Mouse (Mus musculus) limb, embryonic 10.5 days (tissue): ENCODE data around the gene Cyth2. TPM values are rescaled to one million over a fixed set of nuclear protein-coding genes. Genes with fewer than 3 reads are reported as not detected.

Experiments used
- DNase-seq: peaks from one replicate; pipeline ENCODE4 v3.0.0-alpha.2; 2017; ENCODE audit warnings: low spot score
- H3K27ac ChIP-seq: fragments of 300-500 bp; sonication (generic); 2 replicates; pipeline ENCODE4 v1.5.1; 2016; ENCODE audit warnings: mild to moderate bottlenecking
- H3K27me3 ChIP-seq: fragments of 300-500 bp; sonication (generic); 2 replicates; pipeline ENCODE4 v1.6.1; 2016; ENCODE audit warnings: low read depth, mild to moderate bottlenecking; ENCODE audit not compliant: poor library complexity, severe bottlenecking
- H3K36me3 ChIP-seq: fragments of 300-500 bp; sonication (generic); 2 replicates; pipeline ENCODE4 v1.6.1; 2016; ENCODE audit warnings: mild to moderate bottlenecking, moderate library complexity
- H3K4me1 ChIP-seq: fragments of 300-500 bp; sonication (generic); 2 replicates; pipeline ENCODE4 v1.6.1; 2016
- H3K4me3 ChIP-seq: fragments of 300-500 bp; sonication (generic); 2 replicates; pipeline ENCODE4 v1.5.1; 2016; ENCODE audit warnings: mild to moderate bottlenecking, moderate library complexity
- H3K9me3 ChIP-seq: fragments of 300-500 bp; sonication (generic); replicated peaks from 2 replicates; pipeline ENCODE4 v1.6.1; 2016; ENCODE audit warnings: mild to moderate bottlenecking
- WGBS: fragments of 180-500 bp; shearing (Covaris S2); methylation state at CpG from one replicate; pipeline ENCODE4 v1.1.7; 2016; 5-methylcytosine and 5-hydroxymethylcytosine counted together
- polyA plus RNA-seq: library from polyadenylated mRNA; unstranded; fragments of >200 nt; fragmentation: Nextera tagmentation; extraction: Ambion mirVana; gene quantifications from 2 replicates; pipeline ENCODE4 v1.2.1, GENCODE M21; 2016

Cyth2 gene
- polyA plus RNA-seq: 170 TPM in 2 replicates

DNA sequence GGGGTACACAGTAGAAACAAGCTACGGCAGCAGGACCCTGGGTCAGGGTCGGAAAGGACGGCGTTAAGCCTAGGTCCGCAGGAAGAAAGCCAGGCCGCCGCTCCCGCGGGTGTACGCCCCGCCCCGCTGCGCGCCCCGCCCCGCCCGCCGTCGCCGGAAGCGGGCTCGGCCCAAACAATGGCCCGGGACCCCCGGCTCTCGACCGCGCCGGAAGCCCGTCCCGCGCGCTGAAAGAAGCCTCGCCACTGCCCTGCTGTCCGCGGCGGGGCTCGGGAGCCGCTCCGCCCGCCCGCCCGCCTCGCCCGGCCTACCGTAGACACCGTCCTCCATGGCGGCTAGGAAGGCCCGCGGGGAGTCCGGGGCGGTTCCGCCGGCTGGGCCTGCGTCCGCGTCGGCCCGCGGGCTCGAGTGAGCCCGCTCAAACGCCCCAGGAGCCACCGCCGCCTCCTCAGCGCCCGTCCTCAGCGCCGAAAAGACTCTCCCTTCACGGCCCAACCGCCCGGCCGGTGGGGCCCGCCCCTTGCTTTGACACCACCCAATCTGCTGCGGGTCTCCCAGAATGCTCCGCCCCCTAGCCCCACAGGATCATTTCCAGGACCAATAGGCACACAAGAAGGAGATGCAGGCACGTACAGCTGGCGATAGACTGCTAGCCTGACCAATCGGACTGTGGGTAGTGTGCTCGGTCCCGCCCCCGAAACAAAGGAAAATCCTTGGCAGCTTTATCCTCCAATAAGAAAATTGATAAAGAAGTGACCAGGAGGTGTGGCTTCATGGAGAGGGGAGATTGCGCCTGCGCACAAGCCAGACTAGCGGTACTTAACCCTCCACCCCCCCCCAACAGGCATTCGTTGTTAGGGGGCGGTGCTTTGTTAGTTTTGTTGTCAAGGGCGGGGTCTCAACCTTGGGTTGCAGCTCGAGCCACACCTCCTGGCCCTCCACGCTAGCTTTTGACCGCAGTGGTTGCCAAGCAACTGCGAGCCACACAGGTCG is at the start of gene Cyth2:
Gene Cyth2 (minus strand): TSS at position 795 of the 993 bp plus-strand sequence.
- Histone ChIP-seq H3K9me3 (no peaks in the 10 kb centered on the region), H3K4me3 (peak within 1 kb of the TSS; percentile 98), H3K4me1 (peaks cover 29% of the 10 kb centered on the region), H3K27me3 (peaks cover 7% of the 10 kb centered on the region), H3K27ac (peak within 1 kb of the TSS; percentile 100), H3K36me3 (peaks cover 41% of the 10 kb centered on the region)
- peak; percentile 99 for DNase-seq
- under 1% methylated on average over 92 of the region's 92 CpGs for WGBS

DNA sequence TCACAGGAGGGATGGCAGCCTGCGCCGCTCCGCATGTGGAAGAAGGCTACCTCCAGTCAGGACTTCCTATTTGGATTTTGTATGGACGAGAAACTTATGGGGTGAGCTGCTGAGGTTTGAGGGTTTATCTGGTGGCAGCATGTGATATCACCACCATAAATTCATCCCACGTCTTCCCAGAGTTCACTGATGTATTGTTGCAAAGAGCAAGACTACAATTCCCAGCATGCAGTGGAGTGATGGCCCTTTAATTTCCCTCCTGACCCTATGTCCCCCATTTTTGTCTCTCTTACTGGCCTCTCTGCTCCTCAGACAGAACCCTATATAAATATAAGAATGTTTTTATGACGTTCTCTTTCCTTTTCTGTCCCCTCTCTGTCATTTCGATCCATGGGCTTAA is 48.4 kb upstream of the Cyth2 start:
- WGBS: 85% methylated on average over 7 of the region's 7 CpGs
- no peak overlapping the region for H3K27ac ChIP-seq
- no peaks in the 10 kb centered on the region for H3K9me3 ChIP-seq
- peaks cover 72% of the 10 kb centered on the region for H3K27me3 ChIP-seq
- H3K36me3 ChIP-seq: no peaks in the 10 kb centered on the region
- H3K4me3 ChIP-seq: no peak overlapping the region
- no peak for DNase-seq
- peaks cover 23% of the 10 kb centered on the region for H3K4me1 ChIP-seq

DNA sequence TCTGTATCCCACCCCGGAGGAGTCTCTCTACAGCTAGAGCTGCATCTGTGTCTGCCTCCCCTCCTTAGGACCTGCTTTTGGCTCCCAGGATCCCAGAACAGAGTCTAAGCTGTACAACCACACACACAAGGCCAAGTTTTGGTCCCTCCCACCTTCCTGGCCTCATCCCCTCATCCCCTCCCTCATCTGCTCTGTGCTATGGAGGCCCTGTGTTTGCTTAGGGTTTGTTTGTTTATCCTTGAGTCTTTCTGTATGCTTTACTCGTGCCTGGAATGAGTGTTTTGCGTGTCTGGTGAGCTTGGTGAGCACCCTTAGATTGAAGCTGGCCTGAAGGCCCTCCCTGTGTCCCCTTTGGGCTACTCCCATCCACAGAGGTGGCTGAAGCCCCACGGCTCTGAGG is 44.6 kb upstream of the Cyth2 start:
- Histone ChIP-seq H3K9me3 (no peaks in the 10 kb centered on the region), H3K27me3 (peaks cover 76% of the 10 kb centered on the region), H3K27ac (no peak overlapping the region), H3K4me3 (no peak overlapping the region), H3K36me3 (no peaks in the 10 kb centered on the region), H3K4me1 (peaks cover 18% of the 10 kb centered on the region)
- no peak for DNase-seq
- 49% methylated on average over 4 of the region's 4 CpGs for WGBS

DNA sequence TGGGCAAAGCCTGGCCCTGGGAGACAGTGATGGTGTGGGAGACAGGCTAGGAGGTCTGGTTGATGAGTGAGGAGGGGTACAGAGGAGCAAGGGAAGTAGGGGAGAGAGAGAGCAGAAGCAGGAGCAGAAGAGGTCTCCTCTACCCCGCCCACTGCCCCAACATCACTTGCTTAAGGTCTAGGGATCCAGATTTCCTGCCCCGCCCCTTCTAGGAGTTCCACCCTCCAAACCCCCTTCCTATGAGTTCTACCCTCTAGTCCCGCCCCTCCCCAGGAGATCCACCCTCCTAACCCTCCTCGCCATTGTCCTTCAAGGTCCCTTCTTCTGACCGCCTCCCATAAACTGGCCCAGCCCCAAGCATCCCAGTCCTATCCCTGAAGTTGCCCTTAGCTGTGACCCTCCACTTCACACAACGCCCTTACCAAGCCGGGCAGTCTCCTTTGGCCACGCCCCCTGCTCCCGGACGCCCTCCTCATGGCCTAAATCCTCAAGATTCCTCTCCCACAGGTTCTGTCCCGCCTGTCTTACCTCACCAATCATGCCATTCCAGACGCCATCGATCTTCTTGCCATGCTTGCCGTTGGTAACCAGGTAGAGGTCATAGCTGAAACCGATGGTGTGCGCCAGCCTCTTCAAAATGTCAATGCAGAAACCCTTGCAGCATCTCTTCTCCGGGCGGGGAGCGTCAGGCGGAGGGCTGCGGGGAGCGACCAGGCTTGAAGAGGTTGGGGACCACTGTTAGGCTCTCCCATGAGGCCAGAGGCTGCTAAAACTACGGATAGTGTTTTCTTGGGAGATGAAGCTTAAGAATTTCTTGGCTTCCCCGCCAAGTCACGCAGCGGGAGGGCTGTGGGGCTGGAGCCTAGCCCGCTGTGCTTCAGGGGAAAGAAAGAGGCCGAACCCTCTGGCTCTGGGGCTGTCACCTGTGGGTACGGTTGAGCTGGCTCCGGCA is 42.8 kb upstream of the Cyth2 start:
- H3K4me1 ChIP-seq: peaks cover 18% of the 10 kb centered on the region
- H3K36me3 ChIP-seq: no peaks in the 10 kb centered on the region
- WGBS: 2% methylated on average over 30 of the region's 30 CpGs
- peak overlapping the region; percentile 51 for H3K4me3 ChIP-seq
- peak overlapping the region; percentile 27 for H3K27ac ChIP-seq
- DNase-seq: peak; percentile 61
- no peaks in the 10 kb centered on the region for H3K9me3 ChIP-seq
- H3K27me3 ChIP-seq: peaks cover 75% of the 10 kb centered on the region

DNA sequence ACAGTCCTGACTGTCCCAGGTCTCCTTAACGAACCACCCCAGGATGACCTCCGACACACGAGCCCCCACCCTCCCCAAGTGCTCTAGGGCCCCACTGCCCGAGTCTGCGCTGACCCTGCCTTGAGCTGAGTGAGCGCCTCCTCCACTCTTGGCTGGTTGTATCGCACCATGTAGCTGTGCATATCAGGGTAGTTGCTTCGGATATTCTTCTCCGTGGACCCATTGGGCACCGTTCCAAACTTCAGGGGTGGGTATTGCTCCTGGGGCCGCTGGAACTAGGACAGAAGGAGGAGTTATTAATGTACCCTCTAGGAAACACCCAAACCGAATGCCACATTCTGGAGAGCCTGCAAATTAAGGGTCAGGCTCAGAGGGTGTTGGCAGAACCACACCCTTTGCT is 38.7 kb upstream of the Cyth2 start:
- no peaks in the 10 kb centered on the region for H3K36me3 ChIP-seq
- peaks cover 22% of the 10 kb centered on the region for H3K4me1 ChIP-seq
- no peak overlapping the region for H3K27ac ChIP-seq
- WGBS: 85% methylated on average over 12 of the region's 12 CpGs
- no peak for DNase-seq
- H3K9me3 ChIP-seq: no peaks in the 10 kb centered on the region
- H3K4me3 ChIP-seq: no peak overlapping the region
- peaks cover 55% of the 10 kb centered on the region for H3K27me3 ChIP-seq

DNA sequence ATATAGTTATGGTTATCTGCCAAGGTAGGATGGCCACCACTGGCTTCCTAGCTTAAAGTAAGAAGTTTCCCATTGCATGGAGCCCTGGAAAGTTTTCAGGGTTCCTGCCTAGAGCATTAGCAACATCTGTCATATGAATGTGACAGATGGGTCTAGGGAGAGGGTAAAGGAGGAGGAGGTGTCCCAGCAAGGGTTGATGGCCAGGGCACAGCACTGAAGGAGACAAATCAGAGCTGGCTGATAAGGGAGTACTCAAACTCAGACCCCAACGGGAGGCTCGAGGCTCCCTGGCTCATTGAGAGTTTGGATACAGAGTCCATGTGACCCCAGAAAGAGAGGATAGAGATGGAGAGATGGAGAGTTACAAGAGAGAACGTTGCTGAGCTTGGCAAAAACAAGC is 36.3 kb upstream of the Cyth2 start:
- Histone ChIP-seq H3K4me1 (peaks cover 4% of the 10 kb centered on the region; the same call in 1 of the 2 replicates), H3K36me3 (no peaks in the 10 kb centered on the region), H3K4me3 (no peak overlapping the region), H3K9me3 (no peaks in the 10 kb centered on the region), H3K27ac (no peak overlapping the region), H3K27me3 (peaks cover 40% of the 10 kb centered on the region; the same call in 1 of the 2 replicates)
- 74% methylated on average over 3 of the region's 3 CpGs for WGBS
- DNase-seq: no peak

DNA sequence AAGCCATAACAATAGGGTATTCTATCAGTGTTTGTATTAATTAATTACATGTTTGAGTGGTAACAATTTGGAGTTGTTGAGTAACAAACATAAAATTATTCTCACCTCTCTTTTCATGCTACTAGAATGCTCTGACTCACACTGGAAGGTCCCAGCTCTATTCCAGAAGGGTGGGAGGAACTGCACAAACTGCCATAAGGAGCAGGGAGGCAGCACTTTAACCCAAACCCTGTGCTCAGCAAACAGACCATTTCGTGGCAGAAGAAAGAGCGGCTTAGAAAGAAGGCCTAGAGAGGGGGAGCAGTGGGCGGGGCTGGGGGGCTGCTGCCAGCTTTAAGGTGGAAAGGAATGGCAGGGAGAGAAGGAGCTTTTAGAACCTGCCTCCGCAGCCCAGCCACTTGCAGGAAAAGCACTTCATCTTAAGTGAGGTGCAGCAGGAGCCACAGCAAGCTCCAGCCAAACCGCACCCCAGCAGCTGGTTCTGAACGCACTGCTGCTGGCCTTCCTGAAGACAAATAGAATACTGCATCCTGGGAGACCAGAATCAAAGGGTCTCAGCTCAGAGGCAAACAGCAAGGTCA is 34.2 kb upstream of the Cyth2 start:
- Histone ChIP-seq H3K27ac (0 out of 2 replicates have a peak overlapping the region, but pooled peaks have one; percentile 40), H3K9me3 (no peaks in the 10 kb centered on the region), H3K27me3 (peaks cover 40% of the 10 kb centered on the region; the same call in 1 of the 2 replicates), H3K4me3 (no peak overlapping the region), H3K4me1 (peaks cover 4% of the 10 kb centered on the region; the same call in 1 of the 2 replicates), H3K36me3 (no peaks in the 10 kb centered on the region)
- DNase-seq: no peak
- WGBS: 15% methylated on average over 6 of the region's 6 CpGs

DNA sequence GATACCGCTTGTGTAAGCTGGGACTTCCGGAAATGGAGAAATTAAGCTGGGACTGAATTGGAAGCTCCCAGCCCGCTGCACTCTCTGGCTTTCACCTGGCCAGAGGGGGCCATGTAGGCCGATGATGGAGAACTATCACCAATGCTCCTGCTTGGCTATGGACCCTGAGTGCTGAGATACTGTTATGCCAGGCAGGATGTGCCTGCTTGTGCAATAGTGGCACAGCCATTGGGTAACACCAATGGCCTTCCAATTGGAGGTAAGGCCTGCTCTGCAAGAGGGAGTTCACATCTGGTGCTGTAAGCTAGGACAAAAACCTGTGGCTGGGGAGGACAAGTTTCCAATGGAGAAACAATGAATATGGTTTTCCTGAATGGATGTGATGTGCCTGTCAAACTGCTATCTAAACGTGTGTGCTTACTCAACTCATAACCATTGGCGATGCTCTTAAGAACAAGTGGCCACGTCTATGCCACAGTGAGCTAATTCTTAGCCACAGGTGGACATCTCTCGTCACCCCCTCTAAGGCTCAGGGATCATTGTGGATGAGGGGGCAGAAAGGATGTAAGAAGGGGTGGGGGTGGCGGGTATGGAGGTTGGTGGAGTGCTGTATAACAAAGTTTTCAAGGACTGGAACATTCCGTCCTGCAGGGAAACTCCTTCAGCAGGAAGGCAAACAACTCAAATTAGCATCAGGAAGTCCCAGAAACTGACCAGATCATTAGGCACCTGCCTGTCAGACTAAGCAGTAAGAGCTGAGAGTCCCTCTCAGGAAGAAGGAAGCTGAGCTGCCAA is 28.8 kb upstream of the Cyth2 start:
- WGBS: 90% methylated on average over 10 of the region's 10 CpGs
- no peak for DNase-seq
- H3K4me1 ChIP-seq: no peaks in the 10 kb centered on the region
- H3K36me3 ChIP-seq: no peaks in the 10 kb centered on the region
- no peak overlapping the region for H3K27ac ChIP-seq
- H3K4me3 ChIP-seq: no peak overlapping the region
- no peaks in the 10 kb centered on the region for H3K9me3 ChIP-seq
- peaks cover 46% of the 10 kb centered on the region; the same call in 1 of the 2 replicates for H3K27me3 ChIP-seq

DNA sequence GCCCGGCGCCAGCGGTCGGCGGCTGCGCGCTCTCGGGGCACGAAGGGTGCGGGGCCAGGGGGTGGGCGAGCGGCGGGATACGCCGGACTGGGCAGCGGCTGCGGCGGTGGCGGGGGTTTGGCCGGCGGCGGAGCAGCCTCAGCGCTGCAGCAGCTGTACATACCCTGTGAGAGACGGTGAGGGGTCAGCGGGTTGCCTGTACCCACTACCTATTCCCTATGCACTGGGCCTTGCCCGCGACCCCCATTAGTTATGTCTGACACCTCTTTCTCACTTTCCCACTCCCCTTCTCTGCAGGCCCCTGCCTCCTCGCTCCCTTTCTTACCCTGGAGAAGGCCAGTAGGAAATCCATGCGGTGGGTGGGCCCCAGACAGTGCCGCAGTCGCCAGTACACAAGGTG is 19.5 kb upstream of the Cyth2 start:
- H3K4me1 ChIP-seq: peaks cover 36% of the 10 kb centered on the region
- H3K27ac ChIP-seq: peak overlapping the region; percentile 71
- peaks cover 70% of the 10 kb centered on the region for H3K27me3 ChIP-seq
- H3K9me3 ChIP-seq: no peaks in the 10 kb centered on the region
- H3K36me3 ChIP-seq: peaks cover 7% of the 10 kb centered on the region
- DNase-seq: peak; percentile 51
- H3K4me3 ChIP-seq: peak overlapping the region; percentile 49
- WGBS: 2% methylated on average over 31 of the region's 31 CpGs

DNA sequence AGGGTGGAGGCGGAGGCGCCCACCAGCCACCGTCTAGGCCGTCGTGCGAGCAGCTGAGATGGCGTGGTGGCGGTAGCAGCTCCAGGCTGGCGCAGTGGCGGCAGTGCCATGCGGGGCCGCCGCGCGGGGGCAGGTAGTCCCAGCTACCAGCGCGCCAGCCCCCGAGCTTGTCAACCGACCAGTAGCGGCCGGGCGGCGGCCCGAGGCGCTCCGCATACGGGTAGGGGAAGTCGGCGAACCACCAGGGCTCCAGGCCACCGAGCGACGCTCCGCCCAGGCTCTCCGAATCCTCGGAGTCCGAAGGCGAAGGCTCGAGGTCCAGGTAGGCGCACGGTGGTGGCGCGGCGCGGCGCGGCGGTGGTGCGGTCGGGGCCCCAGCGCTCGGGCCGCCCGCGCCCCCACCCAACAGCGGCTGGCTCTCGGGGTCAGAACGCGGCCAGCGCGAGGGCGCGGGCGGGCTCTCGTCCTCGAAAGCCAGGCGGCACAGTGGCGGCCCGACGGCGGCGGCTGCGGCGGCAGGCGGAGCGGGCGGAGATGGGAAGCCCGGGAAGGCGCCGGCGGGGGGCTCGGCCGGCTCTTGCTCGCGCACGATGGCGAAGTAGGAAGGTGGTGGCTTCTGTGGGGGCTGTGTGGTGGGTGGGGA is 18.9 kb upstream of the Cyth2 start:
- Histone ChIP-seq H3K36me3 (peaks cover 14% of the 10 kb centered on the region), H3K27ac (peak overlapping the region; percentile 71), H3K9me3 (no peaks in the 10 kb centered on the region), H3K4me3 (peak overlapping the region; percentile 49), H3K4me1 (peaks cover 36% of the 10 kb centered on the region), H3K27me3 (peaks cover 70% of the 10 kb centered on the region)
- WGBS: 1% methylated on average over 82 of the region's 86 CpGs
- DNase-seq: peak; percentile 60

DNA sequence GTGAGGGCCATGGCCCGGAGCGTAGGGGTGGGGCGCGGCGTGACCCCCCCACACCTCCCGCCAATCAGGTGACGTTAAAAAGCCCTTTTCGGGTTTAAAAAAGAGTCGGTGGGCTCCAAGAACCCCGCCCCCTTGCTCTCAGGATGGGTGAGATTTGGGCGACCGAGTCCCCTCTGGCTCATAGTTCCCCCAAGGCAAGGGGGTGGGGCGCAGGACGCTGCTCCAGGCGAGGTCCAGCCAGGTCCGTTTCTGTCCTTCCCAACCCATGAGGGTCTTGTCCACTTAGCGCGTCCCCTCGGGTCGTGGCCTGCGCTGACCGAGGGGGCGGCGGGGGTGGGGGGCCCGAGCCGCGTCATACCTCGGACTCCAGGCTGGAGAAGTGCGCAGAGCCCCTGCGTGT is 18.0 kb upstream of the Cyth2 start:
- peaks cover 22% of the 10 kb centered on the region for H3K36me3 ChIP-seq
- 10% methylated on average over 30 of the region's 30 CpGs for WGBS
- H3K9me3 ChIP-seq: no peaks in the 10 kb centered on the region
- DNase-seq: no peak
- peaks cover 65% of the 10 kb centered on the region for H3K27me3 ChIP-seq
- peaks cover 36% of the 10 kb centered on the region for H3K4me1 ChIP-seq
- H3K27ac ChIP-seq: peak overlapping the region; percentile 71; the same call in 1 of the 2 replicates
- H3K4me3 ChIP-seq: peak overlapping the region; percentile 49
